Mouse (Mus musculus) thymus, adult 2 months (tissue): ENCODE results near the gene Fbxo47.

Source experiments
- CTCF ChIP-seq: fragments of 200-500 bp; IDR thresholded peaks from 2 replicates; pipeline ENCODE4 v1.5.1; 2012; ENCODE audit warnings: mild to moderate bottlenecking, control low read depth, low read length, moderate library complexity, borderline replicate concordance; ENCODE audit not compliant: control insufficient read depth, poor library complexity, insufficient read depth; ENCODE audit errors: extremely low read depth
- POLR2A ChIP-seq: fragments of 200-500 bp; IDR thresholded peaks from 2 replicates; pipeline ENCODE4 v1.6.1; 2012; ENCODE audit warnings: mild to moderate bottlenecking, low read length, control low read depth, moderate library complexity; ENCODE audit not compliant: control insufficient read depth, poor library complexity, insufficient read depth; ENCODE audit errors: extremely low read depth

DNA sequence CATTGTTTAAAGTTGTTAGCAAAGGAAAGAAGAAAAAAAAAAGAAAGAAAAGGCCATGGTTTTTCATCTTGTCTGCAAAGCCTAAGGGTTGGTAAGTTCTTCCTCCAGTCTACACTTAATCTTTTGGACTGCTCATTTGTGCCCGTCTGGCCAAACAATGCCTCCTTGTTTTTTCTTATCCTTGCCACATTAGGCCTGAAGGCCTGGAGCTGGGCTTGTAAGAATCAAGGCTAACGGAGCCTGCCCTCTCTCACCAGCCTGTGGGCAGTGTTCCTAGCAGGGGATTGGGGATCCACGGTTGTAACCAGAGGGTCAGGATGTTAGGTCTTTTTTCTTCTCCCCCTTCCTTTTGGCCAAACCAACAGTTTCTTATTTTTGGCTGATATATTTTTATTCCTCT is 73.0 kb downstream of the Fbxo47 start:
- TF ChIP-seq CTCF: no peak
- TF ChIP-seq POLR2A: no peak
